9 mouse cellular contexts compared by ENCODE assay signal in the genomic region with DNA sequence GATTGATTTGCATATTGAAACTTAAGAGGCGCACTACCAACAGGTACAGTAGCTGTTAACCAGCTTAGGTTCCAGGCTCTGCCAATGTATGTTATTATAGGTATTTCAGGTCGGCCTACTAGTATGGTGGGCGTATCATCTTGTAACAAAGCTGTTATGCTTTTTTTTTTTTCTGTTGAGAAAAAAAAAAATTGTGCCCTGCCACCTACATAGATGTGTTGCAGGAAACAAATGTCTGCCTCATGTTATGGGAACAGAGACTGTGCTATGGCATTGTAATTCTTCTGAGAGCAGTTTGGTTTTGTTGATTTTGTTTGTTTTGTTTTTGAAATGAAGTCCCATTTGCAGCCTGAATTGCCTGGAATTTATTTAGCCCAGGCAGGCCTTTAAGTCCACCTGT. TPM values are rescaled to one million over a fixed set of nuclear protein-coding genes. Genes with fewer than 3 reads are reported as not detected.
DNase-seq lines count a peak whose midpoint lies in the region; ATAC-seq and TF ChIP-seq lines count a peak whose summit lies in the region.
"Had no signal": no experiment of that assay in that cellular context is flagged by ENCODE, and none has a peak within 500 bp of the region (broad histone marks: within the 10 kb centered on the region; RNA-seq: fewer than 3 reads in every experiment).

No protein-coding gene starts in this region.

- no peak for ATAC-seq in embryonic facial prominence, embryonic 12.5 days (ENCODE audit: insufficient number of reproducible peaks, insufficient read depth, low FRiP score, low TSS enrichment)
- peak; percentile 1; the same call in 1 of the 2 replicates for ATAC-seq in intestine, embryonic 14.5 days (replicated peaks; ENCODE audit: low FRiP score, low TSS enrichment, low read depth)

- H3ac ChIP-seq in myocyte (ENCODE audit: control insufficient read depth, insufficient read length) = peak overlapping the region; percentile 57

- peaks cover 18% of the 10 kb centered on the region for H3K4me1 ChIP-seq in embryonic facial prominence, embryonic 12.5 days
- H3K4me1 ChIP-seq in intestine, embryonic 14.5 days (replicated peaks; ENCODE audit: control insufficient read depth, insufficient read depth, low read length) = peaks cover 15% of the 10 kb centered on the region; the same call in 1 of the 2 replicates

- peak overlapping the region; percentile 79; the same call in 1 of the 2 replicates for H3K9ac ChIP-seq in embryonic facial prominence, embryonic 12.5 days
- H3K9ac ChIP-seq in intestine, embryonic 14.5 days (ENCODE audit: low read length) = peak overlapping the region; percentile 85

- intact Hi-C loops in left cerebral cortex, adult 2 months (cut with DNase I) = no loop called here
- intact Hi-C loops in left cerebral cortex, postnatal 4 days (cut with DNase I) = no loop called here

- H3K36me3 ChIP-seq in embryonic facial prominence, embryonic 12.5 days = peaks cover 20% of the 10 kb centered on the region
- H3K36me3 ChIP-seq in intestine, embryonic 14.5 days (ENCODE audit: control insufficient read depth, insufficient read depth, low read length) = peaks cover 24% of the 10 kb centered on the region
- H3K36me3 ChIP-seq in myocyte (ENCODE audit: control insufficient read depth, insufficient read depth) = peaks cover 9% of the 10 kb centered on the region

- H3K79me2 ChIP-seq in myocyte (ENCODE audit: control insufficient read depth, insufficient read depth) = peaks cover 68% of the 10 kb centered on the region

- no peak for TF ChIP-seq POLR2A in myocyte (IDR thresholded peaks at IDR 0.05; ENCODE audit: insufficient read length, low read depth)

- no peaks in the 10 kb centered on the region for H3K27me3 ChIP-seq in embryonic facial prominence, embryonic 12.5 days
- H3K27me3 ChIP-seq in intestine, embryonic 14.5 days (replicated peaks; ENCODE audit: control insufficient read depth, insufficient read depth, low read length) = no peaks in the 10 kb centered on the region
- no peaks in the 10 kb centered on the region for H3K27me3 ChIP-seq in myocyte (ENCODE audit: control insufficient read depth, insufficient read depth, insufficient read length)

- TF ChIP-seq CTCF in left cerebral cortex, adult 2 months (IDR thresholded peaks at IDR 0.05) = no peak

- peak overlapping the region; percentile 79 for H3K4me2 ChIP-seq in embryonic facial prominence, embryonic 12.5 days (replicated peaks)
- peak overlapping the region; percentile 93 for H3K4me2 ChIP-seq in intestine, embryonic 14.5 days (ENCODE audit: low read length)
- peak overlapping the region; percentile 96 for H3K4me2 ChIP-seq in myocyte (ENCODE audit: low read depth)

- peak overlapping the region; percentile 94 for H3K4me3 ChIP-seq in left cerebral cortex, adult 2 months
- peak overlapping the region; percentile 70 for H3K4me3 ChIP-seq in embryonic facial prominence, embryonic 12.5 days
- H3K4me3 ChIP-seq in intestine, embryonic 14.5 days (ENCODE audit: low read depth, low read length) = peak overlapping the region; percentile 82
- H3K4me3 ChIP-seq in myocyte = peak overlapping the region; percentile 84

- no peak overlapping the region for H3K27ac ChIP-seq in left cerebral cortex, adult 2 months
- no peak overlapping the region for H3K27ac ChIP-seq in embryonic facial prominence, embryonic 12.5 days
- peak overlapping the region; percentile 82; the same call in 1 of the 2 replicates for H3K27ac ChIP-seq in intestine, embryonic 14.5 days (ENCODE audit: low read depth)

- DNase-seq in left cerebral cortex, adult 2 months (ENCODE audit: extremely low spot score in 1 of 2, low spot score in 2 of 2) = no peak
- DNase-seq in left cerebral cortex, adult 18-20 months (ENCODE audit: low spot score in 2 of 2) = no peak
- no peak for DNase-seq in intestine, embryonic 14.5 days (ENCODE audit: low spot score)
- DNase-seq in left cerebral cortex, postnatal 4 days = no peak
- no peak for DNase-seq in layer of hippocampus, adult 9-10 months (ENCODE audit: low spot score)
- DNase-seq in frontal cortex, postnatal 36 days (ENCODE audit: low spot score in 2 of 2) = no peak
- DNase-seq: adrenal gland, adult 2 months had no signal

- no peaks in the 10 kb centered on the region for H3K9me3 ChIP-seq in embryonic facial prominence, embryonic 12.5 days
- H3K9me3 ChIP-seq in intestine, embryonic 14.5 days (ENCODE audit: control insufficient read depth, low read length) = no peaks in the 10 kb centered on the region

- 20% methylated on average over 3 of the region's 3 CpGs for WGBS in embryonic facial prominence, embryonic 12.5 days
- 19% methylated on average over 3 of the region's 3 CpGs for WGBS in intestine, embryonic 14.5 days

TF ChIP-seq in myocyte, 11 proteins besides CTCF, POLR2A, EP300 and RAD21:
- TF ChIP-seq MYOG (IDR thresholded peaks at IDR 0.05; ENCODE audit: control insufficient read depth in 1 of 3, insufficient read depth in 1 of 3, insufficient read length in 2 of 3, low read depth in 2 of 3) = no peak
- TF ChIP-seq MYOD1 (IDR thresholded peaks at IDR 0.05; ENCODE audit: control insufficient read depth in 1 of 3, insufficient read length in 2 of 3, low read depth in 2 of 3) = no peak
- TF ChIP-seq SRF (IDR thresholded peaks at IDR 0.05; ENCODE audit: control insufficient read depth, insufficient read length, low read depth) = no peak
- no peak for TF ChIP-seq REST (IDR thresholded peaks at IDR 0.05; ENCODE audit: insufficient read depth, insufficient read length)
- no peak for TF ChIP-seq E2F4 (IDR thresholded peaks at IDR 0.05; ENCODE audit: insufficient read depth)
- TF ChIP-seq TCF12 (IDR thresholded peaks at IDR 0.05; ENCODE audit: insufficient read depth, poor library complexity, severe bottlenecking) = no peak
- no peak for TF ChIP-seq USF1 (IDR thresholded peaks at IDR 0.05; ENCODE audit: low read depth)
- no peak for TF ChIP-seq MAX (IDR thresholded peaks at IDR 0.05; ENCODE audit: low read depth)
- no peak for TF ChIP-seq TCF3 (IDR thresholded peaks at IDR 0.05; ENCODE audit: insufficient read length, low read depth)
- TF ChIP-seq POLR2AphosphoS2 (IDR thresholded peaks at IDR 0.05; ENCODE audit: insufficient read length, low read depth) = no peak

RNA-seq across cellular contexts. Expression of a gene that starts 1.0 kb away (rescaled TPM):
- total RNA-seq in left cerebral cortex, adult 2 months (2021) = 10 to 100 TPM; 33.5 to 35.4 TPM
- total RNA-seq in left cerebral cortex, adult 18-20 months (2021) = 10 to 100 TPM; 33.7 to 34.2 TPM
- polyA plus RNA-seq in embryonic facial prominence, embryonic 12.5 days (2016; fragmentation: Nextera tagmentation; extraction: Ambion mirVana) = 16.7 and 16.9 TPM in 2 replicates
- polyA plus RNA-seq in intestine, embryonic 14.5 days (2014; fragmentation: Nextera tagmentation; extraction: Ambion mirVana) = 17.3 and 17.7 TPM in 2 replicates
- polyA plus RNA-seq in myocyte (2012; fragmentation: generic; extraction: Trizol) = 13.5 TPM
- 10 to 100 TPM; 34.2 to 35.1 TPM for total RNA-seq in left cerebral cortex, postnatal 4 days (2021)

RNA-seq across cellular contexts. Expression of a gene that starts 30.5 kb away (rescaled TPM):
- total RNA-seq in left cerebral cortex, adult 2 months (2021) = 10 to 100 TPM; 57.1 to 64.9 TPM
- total RNA-seq in left cerebral cortex, adult 18-20 months (2021) = 10 to 100 TPM; 65.5 to 66.2 TPM
- 182 and 189 TPM in 2 replicates for polyA plus RNA-seq in embryonic facial prominence, embryonic 12.5 days (2016; fragmentation: Nextera tagmentation; extraction: Ambion mirVana)
- polyA plus RNA-seq in intestine, embryonic 14.5 days (2014; fragmentation: Nextera tagmentation; extraction: Ambion mirVana) = 157 and 166 TPM in 2 replicates
- polyA plus RNA-seq in myocyte (2012; fragmentation: generic; extraction: Trizol) = 24.9 TPM
- total RNA-seq in left cerebral cortex, postnatal 4 days (2021) = 10 to 100 TPM; 49.0 to 53.1 TPM
